Comparison of ENCODE assay signal across 8 mouse cellular contexts in the genomic region with DNA sequence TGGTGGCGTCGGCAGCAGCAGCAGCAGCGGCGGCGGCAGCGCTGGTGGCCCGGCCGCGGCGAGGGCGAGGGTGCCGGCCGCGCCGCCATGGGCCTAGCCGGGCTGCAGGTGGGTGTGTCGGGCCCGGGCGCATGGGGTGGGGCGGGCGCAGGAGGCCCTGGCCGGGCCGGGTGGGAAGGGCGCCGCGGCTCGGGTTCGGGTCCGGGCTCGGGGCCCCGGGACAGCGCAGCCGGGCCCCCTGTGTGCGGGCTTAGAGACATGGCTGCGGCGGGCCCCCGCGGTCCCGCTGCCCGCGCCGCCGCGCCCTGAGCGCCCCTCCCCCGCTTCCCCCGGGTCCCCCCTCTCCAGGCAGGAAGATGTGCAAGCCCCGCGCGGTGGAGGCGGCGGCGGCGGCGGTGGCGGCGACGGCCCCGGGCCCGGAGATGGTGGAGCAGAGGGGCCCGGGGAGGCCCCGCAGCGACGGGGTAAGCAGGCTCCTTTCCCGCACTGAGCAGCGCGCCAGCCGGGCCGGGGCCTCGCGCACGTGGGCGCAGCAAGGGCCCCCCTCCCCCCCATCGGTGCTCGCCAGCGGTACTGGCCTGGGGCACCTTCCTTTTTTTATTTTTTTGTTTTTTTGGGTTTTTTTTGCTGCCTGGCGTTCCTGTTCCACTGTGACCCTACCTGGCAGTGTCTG. TPM values are rescaled to one million over a fixed set of nuclear protein-coding genes. Genes with fewer than 3 reads are reported as not detected.
DNase-seq lines count a peak whose midpoint lies in the region; ATAC-seq lines count a peak whose summit lies in the region.

No protein-coding gene starts in this region.

- peak overlapping the region; percentile 92 for H3K9ac ChIP-seq in kidney, embryonic 16.5 days (replicated peaks; ENCODE audit: low read length)

- 5% methylated on average over 70 of the region's 77 CpGs for WGBS in heart, embryonic 10.5 days
- whole genome bisulfite sequencing in kidney, embryonic 16.5 days, result under 1% methylated on average over 55 of the region's 77 CpGs

- H3K4me3 ChIP-seq in heart, embryonic 10.5 days, result peak overlapping the region; percentile 95
- peak overlapping the region; percentile 83 for H3K4me3 ChIP-seq in kidney, embryonic 16.5 days (ENCODE audit: low read length)

- peak; percentile 41 to 49 for DNase-seq in lung, adult 18-20 months
- no peak for DNase-seq in lung, postnatal 25 days (ENCODE audit: low spot score)
- peak; percentile 70 to 73 for DNase-seq in cerebellum, postnatal 25 days
- peak; percentile 77 for DNase-seq in heart, embryonic 10.5 days (ENCODE audit: low spot score)
- DNase-seq in lung, postnatal 36 days, result peak; percentile 35
- peak; percentile 48 to 50 for DNase-seq in spleen, postnatal 36 days (ENCODE audit: low spot score in 2 of 2)
- no peak for DNase-seq in frontal cortex, postnatal 36 days (ENCODE audit: low spot score in 2 of 2)

- H3K36me3 ChIP-seq in heart, embryonic 10.5 days, result peaks cover 41% of the 10 kb centered on the region
- peaks cover 32% of the 10 kb centered on the region for H3K36me3 ChIP-seq in kidney, embryonic 16.5 days (ENCODE audit: insufficient read depth, low read length)

- H3K4me2 ChIP-seq in kidney, embryonic 16.5 days (replicated peaks; ENCODE audit: low read depth, low read length), result peak overlapping the region; percentile 86

- ATAC-seq in kidney, embryonic 16.5 days (ENCODE audit: low FRiP score, low TSS enrichment), result peak; percentile 68

- no peaks in the 10 kb centered on the region for H3K27me3 ChIP-seq in heart, embryonic 10.5 days (ENCODE audit: insufficient read depth, poor library complexity, severe bottlenecking)
- no peaks in the 10 kb centered on the region for H3K27me3 ChIP-seq in kidney, embryonic 16.5 days (ENCODE audit: insufficient read depth, low read length)

- H3K27ac ChIP-seq in heart, embryonic 10.5 days, result peak overlapping the region; percentile 97
- peak overlapping the region; percentile 88 for H3K27ac ChIP-seq in kidney, embryonic 16.5 days (ENCODE audit: low read length)

- H3K9me3 ChIP-seq in heart, embryonic 10.5 days, result no peaks in the 10 kb centered on the region
- H3K9me3 ChIP-seq in kidney, embryonic 16.5 days (ENCODE audit: low read length), result no peaks in the 10 kb centered on the region

- H3K4me1 ChIP-seq in heart, embryonic 10.5 days, result peaks cover 37% of the 10 kb centered on the region
- H3K4me1 ChIP-seq in kidney, embryonic 16.5 days (ENCODE audit: insufficient read depth, low read length), result peaks cover 20% of the 10 kb centered on the region

RNA-seq across cellular contexts. Expression of gene Kmt5a, which starts 6.0 kb away (rescaled TPM):
- 49.6 and 54.5 TPM in 2 replicates for polyA plus RNA-seq in heart, embryonic 10.5 days (2016; fragmentation: Nextera tagmentation; extraction: Ambion mirVana)
- polyA plus RNA-seq in kidney, embryonic 16.5 days (2015; fragmentation: Nextera tagmentation; extraction: Ambion mirVana), result 30.7 and 38.1 TPM in 2 replicates

RNA-seq across cellular contexts. Expression of gene Sbno1, which starts 20.0 kb away (rescaled TPM):
- polyA plus RNA-seq in heart, embryonic 10.5 days (2016; fragmentation: Nextera tagmentation; extraction: Ambion mirVana), result 74.4 and 80.5 TPM in 2 replicates
- 72.7 and 94.8 TPM in 2 replicates for polyA plus RNA-seq in kidney, embryonic 16.5 days (2015; fragmentation: Nextera tagmentation; extraction: Ambion mirVana)

RNA-seq across cellular contexts. Expression of gene Rilpl2, which starts 32.4 kb away (rescaled TPM):
- 13.3 and 18.3 TPM in 2 replicates for polyA plus RNA-seq in heart, embryonic 10.5 days (2016; fragmentation: Nextera tagmentation; extraction: Ambion mirVana)
- polyA plus RNA-seq in kidney, embryonic 16.5 days (2015; fragmentation: Nextera tagmentation; extraction: Ambion mirVana), result 34.7 and 36.8 TPM in 2 replicates

RNA-seq across cellular contexts. Expression of gene Snrnp35, which starts 37.2 kb away (rescaled TPM):
- 25.5 and 26.8 TPM in 2 replicates for polyA plus RNA-seq in heart, embryonic 10.5 days (2016; fragmentation: Nextera tagmentation; extraction: Ambion mirVana)
- 27.4 and 29.4 TPM in 2 replicates for polyA plus RNA-seq in kidney, embryonic 16.5 days (2015; fragmentation: Nextera tagmentation; extraction: Ambion mirVana)

Comparison
In these comparisons a context has a peak if more than half of its experiments do, and no peak if none do; other contexts are left out.
1. DNase-seq: peak in lung, adult 18-20 months (2 of 2), cerebellum, postnatal 25 days (2 of 2), heart, embryonic 10.5 days (single experiment), lung, postnatal 36 days (single experiment) and spleen, postnatal 36 days (2 of 2); none in lung, postnatal 25 days (single experiment) and frontal cortex, postnatal 36 days (0 of 2).